Mouse (Mus musculus): ENCODE measurements around the gene Pitx2. TPM values are rescaled to one million over a fixed set of nuclear protein-coding genes. Genes with fewer than 3 reads are reported as not detected.
A peak's percentile ranks its signal among the peaks of the same experiment; 100 is the strongest.

Gene Pitx2
- polyA plus RNA-seq, 1 experiment from 2014 or later, result 26.9 TPM

DNA sequence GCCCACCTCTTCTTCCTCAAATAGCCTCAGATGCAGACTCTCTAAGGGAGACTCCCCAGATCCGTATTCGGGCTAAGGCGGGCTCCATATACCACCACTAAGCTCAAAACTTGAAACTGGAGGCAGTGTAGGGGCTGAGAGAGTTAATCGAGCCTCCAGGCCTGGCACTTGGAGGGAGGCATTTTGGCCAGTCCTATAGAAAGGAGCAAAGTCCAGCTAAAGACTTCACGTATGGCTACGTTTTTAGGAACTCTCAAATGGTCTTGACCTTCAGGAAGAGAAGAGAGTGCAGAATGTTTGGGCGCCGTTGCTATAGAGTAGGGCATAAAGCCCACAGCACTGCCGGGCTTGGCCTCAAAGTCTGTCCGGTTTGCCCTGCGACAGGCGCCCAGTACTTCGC, 7.1 kb downstream of the Pitx2 start:
- Histone ChIP-seq H3K4me1 (ENCODE audit: control insufficient read depth, insufficient read depth, low read length) (no peaks in the 10 kb centered on the region; the same call in 1 of the 2 replicates), H3K27ac (ENCODE audit: low read length) (no peak overlapping the region), H3K4me3 (ENCODE audit: low read length) (no peak overlapping the region), H3K36me3 (ENCODE audit: control insufficient read depth, insufficient read depth) (no peaks in the 10 kb centered on the region), H3K4me2 (ENCODE audit: low read depth, low read length) (no peak overlapping the region), H3K9ac (ENCODE audit: low read length) (no peak overlapping the region), H3K9me3 (replicated peaks; ENCODE audit: control insufficient read depth, low read length) (no peaks in the 10 kb centered on the region), H3K27me3 (ENCODE audit: control insufficient read depth, insufficient read depth, low read length) (peaks cover 87% of the 10 kb centered on the region)
- ATAC-seq (replicated peaks; ENCODE audit: extremely low read depth, insufficient read depth, low FRiP score), result no peak
- WGBS, result 7% methylated on average over 13 of the region's 13 CpGs

DNA sequence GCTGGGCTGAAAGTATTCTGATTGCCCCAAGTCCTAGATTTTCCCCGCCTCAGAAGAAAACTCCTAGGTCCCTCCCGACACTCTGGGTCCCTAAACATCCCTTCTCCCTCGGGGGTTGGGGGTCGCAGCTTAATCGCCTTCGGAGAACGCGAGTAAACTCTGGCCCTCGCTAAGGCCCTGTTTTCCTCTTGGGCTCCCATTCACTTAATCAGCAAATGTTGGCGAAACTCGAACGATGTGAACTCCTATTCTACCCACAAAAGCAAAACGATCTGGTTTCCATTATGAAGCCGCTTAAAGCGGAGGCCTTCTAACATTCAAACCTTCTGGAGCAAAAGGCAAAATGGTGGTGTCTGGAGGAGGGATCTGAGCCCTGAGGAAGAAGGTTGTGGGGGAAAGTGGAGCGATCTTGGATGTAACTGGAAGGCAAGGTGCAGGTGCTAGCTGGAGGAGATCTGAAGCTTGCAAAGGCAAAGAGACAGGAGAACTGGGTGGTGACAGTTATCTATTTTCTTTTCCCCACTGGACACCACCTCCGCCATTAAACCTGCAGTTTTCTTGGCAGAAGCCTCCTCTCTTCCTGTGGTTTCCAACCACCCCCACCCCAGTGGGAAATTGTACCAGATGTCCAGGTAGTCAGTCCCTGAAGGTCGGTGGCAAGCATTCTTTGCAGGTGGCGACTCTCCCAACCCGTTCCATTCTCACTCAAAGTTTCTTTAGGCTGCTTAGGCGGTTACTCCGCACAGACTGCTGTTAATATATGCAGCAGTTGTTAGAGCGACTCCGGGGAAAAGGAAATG, 7.8 kb downstream of the Pitx2 start:
- H3K4me3 ChIP-seq (ENCODE audit: low read length), result no peak overlapping the region
- H3K36me3 ChIP-seq (ENCODE audit: control insufficient read depth, insufficient read depth), result no peaks in the 10 kb centered on the region
- no peak for ATAC-seq (replicated peaks; ENCODE audit: extremely low read depth, insufficient read depth, low FRiP score)
- no peak overlapping the region for H3K27ac ChIP-seq (ENCODE audit: low read length)
- H3K27me3 ChIP-seq (ENCODE audit: control insufficient read depth, insufficient read depth, low read length), result peaks cover 86% of the 10 kb centered on the region
- no peaks in the 10 kb centered on the region for H3K9me3 ChIP-seq (replicated peaks; ENCODE audit: control insufficient read depth, low read length)
- no peak overlapping the region for H3K4me2 ChIP-seq (ENCODE audit: low read depth, low read length)
- H3K9ac ChIP-seq (ENCODE audit: low read length), result no peak overlapping the region
- H3K4me1 ChIP-seq (ENCODE audit: control insufficient read depth, insufficient read depth, low read length), result no peaks in the 10 kb centered on the region; the same call in 1 of the 2 replicates
- 5% methylated on average over 24 of the region's 24 CpGs for WGBS

- no peak overlapping the region for H3K4me3 ChIP-seq (ENCODE audit: low read length)
- H3K36me3 ChIP-seq (ENCODE audit: control insufficient read depth, insufficient read depth), result no peaks in the 10 kb centered on the region
- H3K9me3 ChIP-seq (replicated peaks; ENCODE audit: control insufficient read depth, low read length), result no peaks in the 10 kb centered on the region
- WGBS, result 5% methylated on average over 7 of the region's 7 CpGs
- no peak overlapping the region for H3K9ac ChIP-seq (ENCODE audit: low read length)
- H3K27ac ChIP-seq (ENCODE audit: low read length), result no peak overlapping the region
- peaks cover 85% of the 10 kb centered on the region for H3K27me3 ChIP-seq (ENCODE audit: control insufficient read depth, insufficient read depth, low read length)
- no peak for ATAC-seq (replicated peaks; ENCODE audit: extremely low read depth, insufficient read depth, low FRiP score)
- H3K4me2 ChIP-seq (ENCODE audit: low read depth, low read length), result no peak overlapping the region
- no peaks in the 10 kb centered on the region; the same call in 1 of the 2 replicates for H3K4me1 ChIP-seq (ENCODE audit: control insufficient read depth, insufficient read depth, low read length)
Observed at GRCm38 (mm10) chr3:129208031-129208380, 8.3 kb downstream of the Pitx2 start.

DNA sequence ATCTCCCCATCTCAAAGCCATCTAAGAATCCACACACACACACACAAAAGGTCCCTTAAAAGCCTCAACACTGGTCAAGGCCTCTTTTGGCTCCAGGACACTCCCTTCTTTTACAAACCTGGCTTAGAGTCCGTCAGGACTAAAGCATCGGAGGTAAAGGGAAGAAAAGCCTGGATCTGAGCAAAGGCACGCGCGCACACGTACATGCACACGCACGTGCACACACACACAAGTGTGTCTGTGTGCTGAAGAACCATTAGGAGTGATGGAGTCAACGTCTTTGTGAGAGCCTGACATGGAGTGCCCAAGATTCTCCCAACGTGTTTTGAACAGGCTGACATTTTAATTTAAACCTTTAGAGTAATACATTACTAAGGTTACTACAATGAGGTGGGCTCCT, 8.7 kb downstream of the Pitx2 start:
- H3K27ac ChIP-seq (ENCODE audit: low read length), result no peak overlapping the region
- H3K4me1 ChIP-seq (ENCODE audit: control insufficient read depth, insufficient read depth, low read length), result peaks cover under 1% of the 10 kb centered on the region; the same call in 1 of the 2 replicates
- no peaks in the 10 kb centered on the region for H3K9me3 ChIP-seq (replicated peaks; ENCODE audit: control insufficient read depth, low read length)
- no peak overlapping the region for H3K4me2 ChIP-seq (ENCODE audit: low read depth, low read length)
- no peaks in the 10 kb centered on the region for H3K36me3 ChIP-seq (ENCODE audit: control insufficient read depth, insufficient read depth)
- WGBS, result 10% methylated on average over 10 of the region's 10 CpGs
- H3K27me3 ChIP-seq (ENCODE audit: control insufficient read depth, insufficient read depth, low read length), result peaks cover 88% of the 10 kb centered on the region
- H3K9ac ChIP-seq (ENCODE audit: low read length), result no peak overlapping the region
- no peak for ATAC-seq (replicated peaks; ENCODE audit: extremely low read depth, insufficient read depth, low FRiP score)
- H3K4me3 ChIP-seq (ENCODE audit: low read length), result no peak overlapping the region

DNA sequence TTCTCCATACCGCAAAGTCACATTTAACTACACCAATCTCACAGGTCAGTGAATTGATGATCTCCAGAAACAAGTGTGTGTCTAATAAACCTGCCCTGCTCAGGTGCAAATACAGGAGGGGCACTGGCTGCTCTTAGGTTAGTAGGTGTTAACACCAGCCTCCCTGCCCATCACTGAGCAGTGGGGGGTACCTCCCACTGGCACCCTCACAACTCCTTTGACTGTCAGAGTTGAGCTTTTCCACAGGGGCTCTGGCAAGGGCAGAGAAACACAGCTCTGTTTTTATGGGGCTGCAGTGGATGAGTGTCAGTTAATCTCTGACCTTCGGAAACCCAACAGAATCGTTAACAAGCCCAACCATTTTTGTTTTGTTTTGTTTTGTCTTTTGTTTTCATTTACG, 9.6 kb downstream of the Pitx2 start:
- Histone ChIP-seq H3K27me3 (ENCODE audit: control insufficient read depth, insufficient read depth, low read length) (peaks cover 82% of the 10 kb centered on the region), H3K9ac (ENCODE audit: low read length) (no peak overlapping the region), H3K9me3 (replicated peaks; ENCODE audit: control insufficient read depth, low read length) (no peaks in the 10 kb centered on the region), H3K4me2 (ENCODE audit: low read depth, low read length) (no peak overlapping the region), H3K36me3 (ENCODE audit: control insufficient read depth, insufficient read depth) (no peaks in the 10 kb centered on the region), H3K4me3 (ENCODE audit: low read length) (no peak overlapping the region), H3K27ac (ENCODE audit: low read length) (no peak overlapping the region), H3K4me1 (ENCODE audit: control insufficient read depth, insufficient read depth, low read length) (0 out of 2 replicates have a peak, but pooled peaks cover 2% of the 10 kb centered on the region)
- ATAC-seq (replicated peaks; ENCODE audit: extremely low read depth, insufficient read depth, low FRiP score), result no peak
- 10% methylated on average over 4 of the region's 4 CpGs for WGBS

GRCm38 (mm10) chr3:129209771-129210170, 10.1 kb downstream of the Pitx2 start:
- Histone ChIP-seq H3K9me3 (replicated peaks; ENCODE audit: control insufficient read depth, low read length) (no peaks in the 10 kb centered on the region), H3K36me3 (ENCODE audit: control insufficient read depth, insufficient read depth) (no peaks in the 10 kb centered on the region), H3K4me1 (ENCODE audit: control insufficient read depth, insufficient read depth, low read length) (0 out of 2 replicates have a peak, but pooled peaks cover 6% of the 10 kb centered on the region), H3K4me2 (ENCODE audit: low read depth, low read length) (no peak overlapping the region), H3K4me3 (ENCODE audit: low read length) (no peak overlapping the region), H3K27ac (ENCODE audit: low read length) (no peak overlapping the region), H3K27me3 (ENCODE audit: control insufficient read depth, insufficient read depth, low read length) (peaks cover 77% of the 10 kb centered on the region), H3K9ac (ENCODE audit: low read length) (no peak overlapping the region)
- WGBS, result 4% methylated on average over 4 of the region's 4 CpGs
- ATAC-seq (replicated peaks; ENCODE audit: extremely low read depth, insufficient read depth, low FRiP score), result no peak

DNA sequence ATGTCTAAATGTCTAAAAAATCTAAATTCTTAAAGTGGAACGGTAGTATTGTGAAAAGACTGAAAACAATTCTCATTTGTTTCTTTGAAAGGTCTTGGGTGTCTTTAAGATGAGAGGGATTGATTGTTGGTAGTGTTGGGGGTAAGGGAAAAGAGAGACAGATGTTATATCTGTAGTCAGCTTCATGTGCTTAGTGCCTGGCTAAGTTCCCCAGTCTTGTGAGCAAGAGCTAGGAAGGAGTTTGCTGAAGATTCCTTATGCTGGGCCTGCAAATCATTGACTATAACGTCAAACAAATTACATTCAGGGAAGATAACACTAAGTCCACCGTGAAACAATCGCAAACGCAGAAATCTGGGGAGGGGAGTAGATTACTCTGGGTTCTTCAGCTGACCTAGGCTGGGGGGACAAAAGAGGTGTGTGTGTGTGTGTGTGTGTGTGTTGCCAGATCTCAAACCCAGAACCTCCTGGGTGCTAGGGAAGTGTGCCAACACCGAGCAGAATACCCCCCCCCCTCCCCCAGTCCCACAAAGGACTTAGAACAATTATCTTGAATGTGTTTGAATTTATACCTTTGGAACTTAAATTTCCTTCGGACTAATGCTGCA, 12.5 kb downstream of the Pitx2 start:
- Histone ChIP-seq H3K27ac (ENCODE audit: low read length) (no peak overlapping the region), H3K9ac (ENCODE audit: low read length) (no peak overlapping the region), H3K4me3 (ENCODE audit: low read length) (no peak overlapping the region), H3K9me3 (replicated peaks; ENCODE audit: control insufficient read depth, low read length) (no peaks in the 10 kb centered on the region), H3K27me3 (ENCODE audit: control insufficient read depth, insufficient read depth, low read length) (peaks cover 65% of the 10 kb centered on the region), H3K4me1 (ENCODE audit: control insufficient read depth, insufficient read depth, low read length) (0 out of 2 replicates have a peak, but pooled peaks cover 7% of the 10 kb centered on the region), H3K4me2 (ENCODE audit: low read depth, low read length) (no peak overlapping the region), H3K36me3 (ENCODE audit: control insufficient read depth, insufficient read depth) (no peaks in the 10 kb centered on the region)
- no peak for ATAC-seq (replicated peaks; ENCODE audit: extremely low read depth, insufficient read depth, low FRiP score)
- WGBS, result 8% methylated on average over 7 of the region's 7 CpGs

DNA sequence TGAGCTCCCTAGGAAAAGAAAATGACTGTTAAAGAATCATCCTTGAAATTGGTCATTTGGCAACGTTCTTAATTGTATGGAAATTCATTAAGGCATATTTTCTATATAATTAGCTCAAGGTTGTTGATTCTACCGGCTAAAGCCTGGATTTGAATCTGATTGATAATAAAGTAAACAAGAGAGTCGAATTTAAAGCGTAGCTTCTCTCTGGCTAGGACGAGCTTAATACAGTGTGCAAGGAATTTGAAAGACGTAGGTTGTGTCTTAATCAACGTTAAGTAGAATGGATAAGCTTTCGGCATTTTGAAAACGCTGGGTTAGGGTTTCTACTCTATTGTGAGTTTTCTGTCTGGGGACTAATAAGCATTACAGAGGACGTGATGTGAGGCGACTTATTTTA, 13.1 kb downstream of the Pitx2 start:
- Histone ChIP-seq H3K27ac (ENCODE audit: low read length) (no peak overlapping the region), H3K4me1 (ENCODE audit: control insufficient read depth, insufficient read depth, low read length) (0 out of 2 replicates have a peak, but pooled peaks cover 7% of the 10 kb centered on the region), H3K9ac (ENCODE audit: low read length) (no peak overlapping the region), H3K36me3 (ENCODE audit: control insufficient read depth, insufficient read depth) (no peaks in the 10 kb centered on the region), H3K9me3 (replicated peaks; ENCODE audit: control insufficient read depth, low read length) (no peaks in the 10 kb centered on the region), H3K4me2 (ENCODE audit: low read depth, low read length) (no peak overlapping the region), H3K27me3 (ENCODE audit: control insufficient read depth, insufficient read depth, low read length) (peaks cover 65% of the 10 kb centered on the region), H3K4me3 (ENCODE audit: low read length) (no peak overlapping the region)
- no peak for ATAC-seq (replicated peaks; ENCODE audit: extremely low read depth, insufficient read depth, low FRiP score)
- WGBS, result 9% methylated on average over 11 of the region's 11 CpGs

- under 1% methylated on average over 39 of the region's 39 CpGs for WGBS
- Histone ChIP-seq H3K9ac (ENCODE audit: low read length) (peak overlapping the region; percentile 64), H3K27ac (ENCODE audit: low read length) (peak overlapping the region; percentile 69), H3K36me3 (ENCODE audit: control insufficient read depth, insufficient read depth) (no peaks in the 10 kb centered on the region), H3K27me3 (ENCODE audit: control insufficient read depth, insufficient read depth, low read length) (peaks cover 65% of the 10 kb centered on the region), H3K4me2 (ENCODE audit: low read depth, low read length) (peak overlapping the region; percentile 86), H3K4me3 (ENCODE audit: low read length) (peak overlapping the region; percentile 66), H3K4me1 (ENCODE audit: control insufficient read depth, insufficient read depth, low read length) (0 out of 2 replicates have a peak, but pooled peaks cover 7% of the 10 kb centered on the region), H3K9me3 (replicated peaks; ENCODE audit: control insufficient read depth, low read length) (no peaks in the 10 kb centered on the region)
- ATAC-seq (replicated peaks; ENCODE audit: extremely low read depth, insufficient read depth, low FRiP score), result peak; percentile 93
Observed at GRCm38 (mm10) chr3:129213633-129214145, 14.0 kb downstream of the Pitx2 start.
